Mouse (Mus musculus) thymus, adult 2 months (tissue): Measurements from ENCODE around the gene Gm15093. TPM values are rescaled to one million over a fixed set of nuclear protein-coding genes. Genes with fewer than 3 reads are reported as not detected.
"Not testable (repeated sequence)": the region's sequence is repeated elsewhere in the genome, so short reads cannot be mapped to it uniquely, and the experiment has no call there.

Source experiments
- DNase-seq: peaks from one replicate; pipeline ENCODE4 v3.0.0; 2021
- H3K27ac ChIP-seq: fragments of 200-500 bp; 2 replicates; pipeline ENCODE4 v1.5.1; 2012; ENCODE audit warnings: low read length, control low read depth; ENCODE audit not compliant: control insufficient read depth, insufficient read depth
- H3K27me3 ChIP-seq: fragments of 200-500 bp; 2 replicates; pipeline ENCODE4 v1.6.1; 2012; ENCODE audit warnings: mild to moderate bottlenecking, low read length, moderate library complexity, mixed read lengths; ENCODE audit not compliant: control insufficient read depth, insufficient read depth
- H3K36me3 ChIP-seq: fragments of 200-500 bp; 2 replicates; pipeline ENCODE4 v1.6.1; 2012; ENCODE audit warnings: mild to moderate bottlenecking, low read length, moderate library complexity; ENCODE audit not compliant: control insufficient read depth, insufficient read depth
- H3K4me1 ChIP-seq: fragments of 200-500 bp; replicated peaks from 2 replicates; pipeline ENCODE4 v1.6.1; 2012; ENCODE audit warnings: low read length; ENCODE audit not compliant: control insufficient read depth, insufficient read depth
- H3K4me3 ChIP-seq: fragments of 200-500 bp; 2 replicates; pipeline ENCODE4 v1.5.1; 2012; ENCODE audit warnings: mild to moderate bottlenecking, low read length, control low read depth, moderate library complexity; ENCODE audit not compliant: control insufficient read depth, insufficient read depth
- WGBS: fragments of 180-500 bp; shearing (Covaris S2); methylation state at CpG from one replicate; pipeline ENCODE4 v1.1.7; 2018; 5-methylcytosine and 5-hydroxymethylcytosine counted together
- polyA plus RNA-seq: library from polyadenylated mRNA; depleted of rRNA; stranded (reverse); fragments of >200 nt; gene quantifications from 2 replicates; pipeline ENCODE4 v1.2.3, GENCODE M21; 2012; rRNA removed

Gene Gm15093
- polyA plus RNA-seq, result not detected in 2 replicates

DNA sequence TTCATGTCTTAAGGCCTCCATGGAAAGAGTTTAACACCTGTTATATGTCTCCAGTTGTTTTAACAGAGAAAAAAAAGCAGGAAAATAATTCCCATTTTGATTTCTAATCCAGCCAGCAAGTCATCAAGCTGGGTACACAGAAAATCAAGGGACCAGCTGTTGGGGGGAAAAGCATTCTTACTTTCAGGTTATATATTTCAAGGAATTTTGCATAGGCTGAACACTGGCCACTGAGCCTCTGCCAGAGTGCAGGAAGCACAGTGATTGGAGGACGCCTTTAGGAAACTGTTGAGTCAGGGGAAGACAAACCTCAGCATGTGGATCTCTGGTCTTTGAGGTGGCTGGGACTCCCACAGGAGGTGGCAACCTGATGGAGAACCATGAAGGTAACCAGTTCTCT, at the start of gene Gm15093:
Gene Gm15093 (plus strand): TSS at position 301 of the 400 bp plus-strand sequence.
- H3K27me3 ChIP-seq, H3K36me3 ChIP-seq, H3K4me1 ChIP-seq, H3K27ac ChIP-seq, DNase-seq, H3K4me3 ChIP-seq: not testable (repeated sequence)
- WGBS, result no CpG with 5 or more reads among the region's 1 CpGs

Other genes starting within 250 kb of the Gm15093 start
- not detected in 2 replicates for gene Ott, start 198.1 kb upstream of the Gm15093 start, polyA plus RNA-seq
- gene Gm15085, start 175.2 kb downstream of the Gm15093 start, polyA plus RNA-seq, result not detected in 2 replicates